Mouse (Mus musculus): Measurements from ENCODE around the gene Dip2b. TPM values are rescaled to one million over a fixed set of nuclear protein-coding genes. Genes with fewer than 3 reads are reported as not detected.

The Dip2b gene
- total and polyA plus RNA-seq, 3 experiments = 13.9 to 68.9 (median 15.4) TPM

GRCm38 (mm10) chr15:100168191-100168606 is 129.7 kb downstream of the Dip2b start:
- no peaks in the 10 kb centered on the region for H3K27me3 ChIP-seq (ENCODE audit: control insufficient read depth in 1 of 2, insufficient read depth in 2 of 2, low read length in 2 of 2)
- no peaks in the 10 kb centered on the region for H3K4me1 ChIP-seq (ENCODE audit: control insufficient read depth in 1 of 2, insufficient read depth in 2 of 2, low read length in 2 of 2)
- TF ChIP-seq NELFE (IDR thresholded peaks at IDR 0.05; ENCODE audit: low read depth, low read length) = no peak
- no peak for TF ChIP-seq ZMIZ1 (IDR thresholded peaks at IDR 0.05; ENCODE audit: low read depth, low read length)
- TF ChIP-seq MAFK (IDR thresholded peaks at IDR 0.05; ENCODE audit: borderline replicate concordance, low read depth, low read length) = no peak
- TF ChIP-seq KAT2A (conservative IDR thresholded peaks at IDR 0.05; ENCODE audit: low read depth, low read length) = no peak
- TF ChIP-seq EP300 (IDR thresholded peaks at IDR 0.05; ENCODE audit: low read depth in 1 of 2, low read length in 2 of 2) = no peak
- TF ChIP-seq UBTF (IDR thresholded peaks at IDR 0.05; ENCODE audit: borderline replicate concordance, insufficient read depth, low read depth, low read length) = no peak
- TF ChIP-seq MYB (IDR thresholded peaks at IDR 0.05; ENCODE audit: low read depth, low read length) = no peak
- no peak for TF ChIP-seq SMC3 (IDR thresholded peaks at IDR 0.05; ENCODE audit: low read depth, low read length)
- TF ChIP-seq NRF1 (IDR thresholded peaks at IDR 0.05; ENCODE audit: insufficient read depth, low read depth, low read length, poor library complexity, severe bottlenecking) = no peak
- no peak for TF ChIP-seq BHLHE40 (IDR thresholded peaks at IDR 0.05; ENCODE audit: borderline replicate concordance, low read depth, low read length)
- TF ChIP-seq MAZ (IDR thresholded peaks at IDR 0.05; ENCODE audit: low read depth, low read length) = no peak
- no peak for TF ChIP-seq POLR2AphosphoS5 (IDR thresholded peaks at IDR 0.05; ENCODE audit: borderline replicate concordance, low read depth, low read length)
- no peak for TF ChIP-seq POLR2AphosphoS2 (IDR thresholded peaks at IDR 0.05; ENCODE audit: low read length)
- no peak for TF ChIP-seq MAX (IDR thresholded peaks at IDR 0.05; ENCODE audit: low read length)
- TF ChIP-seq GABPA (IDR thresholded peaks at IDR 0.05; ENCODE audit: low read depth, low read length) = no peak
- no peak for TF ChIP-seq ZC3H11A (IDR thresholded peaks at IDR 0.05; ENCODE audit: low read depth, low read length)
- TF ChIP-seq ELF1 (IDR thresholded peaks at IDR 0.05; ENCODE audit: low read depth, low read length) = no peak
- TF ChIP-seq CHD1 (IDR thresholded peaks at IDR 0.05; ENCODE audit: low read depth, low read length) = no peak
- no peak for TF ChIP-seq RCOR1 (IDR thresholded peaks at IDR 0.05; ENCODE audit: low read depth, low read length)
- no peak overlapping the region for H3K27ac ChIP-seq (ENCODE audit: control insufficient read depth, low read depth, low read length)
- peaks cover 0 to 9% of the 10 kb centered on the region in 2 experiments; a peak in 1 of 4 replicates for H3K36me3 ChIP-seq (ENCODE audit: control insufficient read depth in 1 of 2, insufficient read depth in 2 of 2, low read length in 2 of 2)
- H3K9ac ChIP-seq (ENCODE audit: control insufficient read depth, low read depth, low read length, poor library complexity, severe bottlenecking) = no peak overlapping the region
- no peak for DNase-seq (ENCODE audit: low read depth, low spot score)
- no peaks in the 10 kb centered on the region for H3K9me3 ChIP-seq (replicated peaks; ENCODE audit: insufficient read depth, low read length)
- no peak overlapping the region for H3K4me3 ChIP-seq (ENCODE audit: control insufficient read depth in 1 of 2, insufficient read depth in 1 of 2, low read depth in 2 of 2, low read length in 2 of 2)
- no peaks in the 10 kb centered on the region for H3K79me2 ChIP-seq (ENCODE audit: control insufficient read depth, insufficient read depth, low read length, poor library complexity)

DNA sequence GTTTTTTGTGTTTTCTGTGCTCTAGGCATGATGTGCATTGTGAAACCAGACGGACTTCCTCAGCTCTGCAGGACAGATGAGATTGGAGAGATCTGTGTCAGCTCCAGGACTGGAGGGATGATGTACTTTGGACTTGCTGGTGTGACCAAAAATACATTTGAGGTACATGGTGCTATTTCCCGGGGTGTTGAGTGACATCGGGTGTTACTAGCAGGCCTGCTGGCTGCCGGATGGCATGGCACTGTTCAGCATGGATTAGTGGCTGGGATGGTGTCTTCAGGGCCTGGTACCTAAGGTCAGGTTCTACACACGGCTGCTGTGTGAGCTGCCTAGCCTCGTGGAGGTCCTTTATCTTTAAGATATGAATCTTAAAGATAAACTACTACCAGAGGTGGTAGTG is 136.7 kb downstream of the Dip2b start:
- Histone ChIP-seq H3K4me3 (ENCODE audit: control insufficient read depth in 1 of 2, insufficient read depth in 1 of 2, low read depth in 2 of 2, low read length in 2 of 2) (no peak overlapping the region), H3K36me3 (ENCODE audit: control insufficient read depth in 1 of 2, insufficient read depth in 2 of 2, low read length in 2 of 2) (peaks cover 0 to 11% of the 10 kb centered on the region in 2 experiments; a peak in 1 of 4 replicates), H3K27ac (ENCODE audit: control insufficient read depth, low read depth, low read length) (no peak overlapping the region), H3K4me1 (ENCODE audit: control insufficient read depth in 1 of 2, insufficient read depth in 2 of 2, low read length in 2 of 2) (no peaks in the 10 kb centered on the region), H3K9me3 (replicated peaks; ENCODE audit: insufficient read depth, low read length) (no peaks in the 10 kb centered on the region), H3K27me3 (ENCODE audit: control insufficient read depth in 1 of 2, insufficient read depth in 2 of 2, low read length in 2 of 2) (no peaks in the 10 kb centered on the region), H3K9ac (ENCODE audit: control insufficient read depth, low read depth, low read length, poor library complexity, severe bottlenecking) (no peak overlapping the region), H3K79me2 (ENCODE audit: control insufficient read depth, insufficient read depth, low read length, poor library complexity) (no peaks in the 10 kb centered on the region)
- TF ChIP-seq MAZ (IDR thresholded peaks at IDR 0.05; ENCODE audit: low read depth, low read length) (no peak), TCF12 (IDR thresholded peaks at IDR 0.05; ENCODE audit: low read depth, low read length) (no peak), EP300 (IDR thresholded peaks at IDR 0.05; ENCODE audit: low read depth in 1 of 2, low read length in 2 of 2) (no peak), E2F4 (IDR thresholded peaks at IDR 0.05; ENCODE audit: borderline replicate concordance, low read depth, low read length) (no peak), KAT2A (conservative IDR thresholded peaks at IDR 0.05; ENCODE audit: low read depth, low read length) (no peak), NELFE (IDR thresholded peaks at IDR 0.05; ENCODE audit: low read depth, low read length) (no peak), TBP (IDR thresholded peaks at IDR 0.05; ENCODE audit: low read depth, low read length) (no peak), POLR2A (IDR thresholded peaks at IDR 0.05; ENCODE audit: control insufficient read depth in 1 of 2, insufficient read depth in 1 of 2, low read depth in 1 of 2, low read length in 2 of 2, poor library complexity in 1 of 2) (no peak), ZNF384 (IDR thresholded peaks at IDR 0.05; ENCODE audit: low read depth, low read length) (no peak), CHD1 (IDR thresholded peaks at IDR 0.05; ENCODE audit: low read depth, low read length) (no peak), RCOR1 (IDR thresholded peaks at IDR 0.05; ENCODE audit: low read depth, low read length) (no peak)
- DNase-seq (ENCODE audit: low read depth, low spot score) = no peak
